Mouse (Mus musculus) retina, embryonic 14.5 days (tissue): ENCODE results near the gene Tacc2.

Experiments
- DNase-seq: peaks from one replicate; pipeline ENCODE4 v3.0.0-alpha.2; 2015; ENCODE audit warnings: low spot score

The Tacc2 gene

DNA sequence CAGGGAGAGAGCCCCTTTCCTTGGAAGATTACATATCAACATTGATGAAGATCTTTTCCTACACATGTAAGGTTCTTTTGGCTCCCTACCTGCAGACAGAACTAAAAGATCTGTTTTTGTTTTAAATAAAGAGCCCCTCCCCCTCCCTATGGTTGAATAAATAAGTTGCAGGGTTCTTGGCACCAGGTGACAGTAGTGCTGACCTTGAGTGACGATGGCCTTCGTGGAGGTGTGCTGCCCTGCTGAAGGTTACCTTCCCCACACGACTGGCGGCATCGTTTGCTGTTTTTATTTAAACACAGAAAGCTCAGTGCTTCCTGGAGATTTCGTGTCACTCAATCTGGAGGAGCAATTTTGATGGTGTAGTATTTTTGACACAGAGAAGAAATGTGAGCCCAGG lies 113.6 kb downstream of the Tacc2 start:
- DNase-seq: no peak

- no peak for DNase-seq
These were observed 114.7 kb downstream of the Tacc2 start for GRCm38 (mm10) chr7:130691931-130692330.

- peak; percentile 88 for DNase-seq
These were observed 115.2 kb downstream of the Tacc2 start for GRCm38 (mm10) chr7:130692392-130692942.

DNA sequence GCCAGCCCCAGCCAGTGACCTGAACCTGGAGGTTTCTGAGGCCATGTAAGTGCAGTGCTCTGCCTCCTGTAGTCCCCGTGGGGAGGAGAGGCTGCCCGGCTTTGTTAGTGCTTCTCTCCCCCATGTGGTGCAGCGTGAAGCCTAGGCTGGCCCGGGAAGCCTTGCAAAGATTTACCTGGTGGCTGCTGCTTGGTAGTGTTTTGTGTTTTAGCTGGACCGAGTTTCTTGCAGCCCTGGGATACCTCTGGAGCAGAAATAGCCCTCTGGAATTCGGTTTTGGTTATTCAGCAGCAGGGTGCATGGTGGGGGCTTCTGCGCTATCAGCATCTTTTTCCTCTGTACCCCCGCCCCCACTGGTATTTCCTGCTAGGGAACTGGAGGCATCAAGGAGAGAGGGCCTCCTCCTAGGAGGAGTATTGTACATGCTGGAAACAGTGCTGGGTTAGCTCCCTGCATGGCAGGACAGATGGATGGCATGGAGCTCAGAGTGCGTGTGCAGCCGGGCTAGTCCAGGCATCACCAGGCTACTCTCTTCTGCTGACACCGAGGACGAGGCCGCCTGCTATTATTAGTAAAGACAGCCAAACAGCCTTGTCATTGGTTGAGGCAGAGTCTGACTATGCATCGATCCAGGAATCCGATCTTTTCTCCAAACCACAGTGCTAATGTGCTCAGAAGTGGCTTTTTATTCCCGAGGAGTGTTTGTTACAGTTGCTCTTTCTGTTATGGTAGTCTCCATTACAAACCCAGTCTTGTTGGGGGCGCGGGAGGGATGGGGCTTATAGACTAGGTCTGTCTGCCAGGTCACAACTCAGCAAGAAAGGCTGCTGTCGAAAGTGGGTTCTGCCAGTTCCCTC lies 115.9 kb downstream of the Tacc2 start:
- peak; percentile 37 for DNase-seq

- DNase-seq: peak; percentile 67
These were observed 116.6 kb downstream of the Tacc2 start for GRCm38 (mm10) chr7:130693800-130694193.

- no peak for DNase-seq
These were observed 118.6 kb downstream of the Tacc2 start for GRCm38 (mm10) chr7:130695669-130696338.

DNA sequence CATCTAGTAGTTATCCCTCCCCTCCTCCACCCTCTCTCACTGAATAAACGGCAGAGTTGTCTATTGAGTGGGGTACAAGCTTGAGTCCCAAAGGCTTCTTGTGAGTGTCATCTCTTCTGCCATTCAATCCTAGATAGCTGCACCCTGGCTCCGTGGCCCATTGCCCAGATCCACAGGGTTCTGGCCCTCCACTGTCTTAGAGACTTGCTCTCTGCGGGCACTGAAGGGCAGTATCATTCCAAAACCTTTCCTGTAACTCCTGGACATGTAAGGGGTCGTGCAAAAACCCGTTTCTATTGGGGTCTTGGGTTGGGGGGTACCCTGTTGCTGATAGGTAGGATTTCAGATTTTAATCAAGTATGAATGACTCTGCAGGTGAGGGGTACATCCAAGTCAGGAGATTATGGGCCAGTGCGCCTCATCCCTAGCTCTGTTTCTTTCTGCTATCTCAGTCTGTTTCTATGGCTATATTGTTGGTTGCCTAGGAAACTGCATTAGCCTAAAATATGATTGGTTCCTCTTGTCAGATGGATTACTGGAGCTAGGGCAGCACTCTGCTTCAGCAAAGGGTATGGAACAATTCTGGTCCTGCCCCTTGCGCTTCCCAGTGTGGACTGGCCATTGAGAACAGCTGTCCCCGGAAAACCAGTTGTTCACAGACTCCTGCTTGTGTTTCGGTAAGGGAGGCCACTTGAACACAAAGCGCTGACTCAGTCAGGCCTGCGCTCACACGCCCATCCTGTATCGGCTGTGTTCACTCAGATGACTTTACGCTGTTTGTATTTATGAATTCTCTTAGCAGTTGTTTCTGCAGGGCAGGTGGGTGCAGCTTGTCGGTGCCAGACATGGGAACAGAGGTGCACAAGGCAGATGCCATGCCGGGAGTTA lies 119.4 kb downstream of the Tacc2 start:
- no peak for DNase-seq

- no peak for DNase-seq
These were observed 121.2 kb downstream of the Tacc2 start for GRCm38 (mm10) chr7:130698480-130698879.

- DNase-seq: no peak
These were observed 124.1 kb downstream of the Tacc2 start for GRCm38 (mm10) chr7:130701336-130701735.

DNA sequence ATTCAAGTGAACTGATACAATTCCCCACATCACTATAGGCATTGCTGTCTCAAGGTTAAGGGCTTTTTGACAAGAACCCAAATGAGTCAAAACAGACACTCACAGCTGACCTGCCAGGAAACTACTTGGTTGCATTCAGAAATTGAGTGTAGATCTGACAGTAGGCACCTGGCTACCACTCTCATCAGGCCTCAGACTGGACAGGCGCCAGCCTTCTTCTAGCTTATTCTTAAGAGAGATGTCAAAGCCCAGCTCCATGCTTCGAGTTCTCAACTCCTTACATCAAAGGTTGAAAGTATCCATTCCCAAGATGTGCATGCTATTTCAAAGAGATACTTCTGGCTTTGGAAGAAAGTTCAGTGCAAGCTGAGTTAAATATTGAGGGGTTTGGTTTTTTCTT lies 128.0 kb downstream of the Tacc2 start:
- no peak for DNase-seq

DNA sequence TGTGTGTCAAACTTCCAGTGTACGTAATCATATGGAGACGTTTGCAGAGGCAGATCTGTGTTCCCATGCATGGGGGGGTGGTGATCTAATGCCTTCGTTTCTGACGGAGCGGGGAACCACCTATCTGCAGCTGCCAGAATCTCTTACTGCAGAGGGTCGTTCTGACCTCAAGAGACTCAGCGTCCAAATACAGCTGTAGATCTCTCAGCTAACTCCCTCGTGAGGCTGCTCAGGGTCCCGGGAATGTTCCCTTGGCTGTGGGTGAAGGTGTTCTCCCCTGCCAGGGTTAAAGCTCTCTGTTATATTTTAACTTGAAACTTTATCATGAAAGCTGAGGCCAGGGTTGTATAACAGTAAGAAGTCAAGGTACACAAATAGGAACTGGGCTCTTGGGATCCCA lies 131.7 kb downstream of the Tacc2 start:
- DNase-seq: no peak

GRCm38 (mm10) chr7:130709372-130710274 lies 132.4 kb downstream of the Tacc2 start:
- no peak for DNase-seq

DNA sequence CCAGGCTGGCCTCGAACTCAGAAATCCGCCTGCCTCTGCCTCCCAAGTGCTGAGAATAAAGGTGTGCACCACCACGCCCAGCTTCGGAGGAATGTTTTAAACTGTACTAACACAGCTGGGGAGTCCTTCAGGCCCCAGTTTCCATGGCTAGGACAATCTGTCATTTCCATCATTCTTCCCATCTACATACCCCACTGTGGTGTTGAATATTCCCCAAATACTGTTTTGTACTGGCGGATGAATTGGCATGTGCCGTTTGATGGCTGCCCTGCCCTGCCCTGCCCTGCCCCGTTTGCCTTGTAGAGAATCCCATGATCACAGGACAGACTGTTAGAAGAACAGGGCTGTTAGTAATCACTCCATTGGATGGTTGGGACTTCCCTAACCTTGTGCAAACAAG lies 134.6 kb downstream of the Tacc2 start:
- no peak for DNase-seq

DNA sequence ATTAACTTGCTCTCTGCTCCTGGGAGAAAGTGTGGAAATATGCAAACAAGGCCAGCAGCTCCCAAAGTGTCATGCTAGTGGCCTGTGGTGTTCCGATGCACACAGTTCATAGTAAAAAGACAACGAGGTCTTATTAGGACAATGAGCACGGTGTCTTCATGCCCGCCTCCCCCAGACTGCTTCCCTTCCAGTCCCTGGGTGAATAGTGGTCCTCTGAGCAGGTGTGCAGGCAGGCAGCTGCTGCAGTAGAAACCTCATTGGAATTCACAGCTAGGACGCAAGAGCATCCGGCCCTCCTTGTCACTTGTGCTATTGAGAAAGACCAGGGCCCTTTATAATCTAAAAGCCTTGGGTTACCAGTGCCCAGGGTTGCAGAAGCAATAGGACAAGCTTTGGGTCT lies 136.1 kb downstream of the Tacc2 start:
- no peak for DNase-seq

DNA sequence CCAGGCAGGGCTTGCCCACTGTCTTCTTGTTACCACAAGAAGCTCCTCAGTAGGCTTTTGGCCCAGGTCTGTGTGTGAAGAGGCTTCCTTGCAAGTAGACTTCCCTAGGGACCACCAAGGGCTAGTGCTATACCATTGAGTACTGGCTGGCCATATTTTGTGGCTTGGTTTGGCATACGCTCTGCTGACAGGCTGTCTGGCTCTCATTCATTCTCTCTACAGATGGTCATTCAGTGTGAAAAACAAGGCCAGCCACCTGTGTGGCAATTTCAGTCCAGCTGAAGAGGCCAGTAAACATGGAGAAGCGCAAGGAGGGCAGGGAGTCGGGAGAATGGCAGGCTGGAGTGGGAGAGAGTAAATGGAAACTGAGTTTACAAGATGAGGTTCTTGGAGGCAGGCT lies 138.2 kb downstream of the Tacc2 start:
- DNase-seq: no peak

- no peak for DNase-seq
These were observed 139.1 kb downstream of the Tacc2 start for GRCm38 (mm10) chr7:130716341-130716740.

GRCm38 (mm10) chr7:130716989-130717388 lies 139.8 kb downstream of the Tacc2 start:
- DNase-seq: no peak

GRCm38 (mm10) chr7:130719931-130720598 lies 142.8 kb downstream of the Tacc2 start:
- peak; percentile 39 for DNase-seq

GRCm38 (mm10) chr7:130720646-130721335 lies 143.6 kb downstream of the Tacc2 start:
- DNase-seq: no peak

- no peak for DNase-seq
These were observed 148.9 kb downstream of the Tacc2 start for GRCm38 (mm10) chr7:130726185-130726584.
